Mouse (Mus musculus): Measurements from ENCODE around the gene Onecut3.

Onecut3 gene

DNA sequence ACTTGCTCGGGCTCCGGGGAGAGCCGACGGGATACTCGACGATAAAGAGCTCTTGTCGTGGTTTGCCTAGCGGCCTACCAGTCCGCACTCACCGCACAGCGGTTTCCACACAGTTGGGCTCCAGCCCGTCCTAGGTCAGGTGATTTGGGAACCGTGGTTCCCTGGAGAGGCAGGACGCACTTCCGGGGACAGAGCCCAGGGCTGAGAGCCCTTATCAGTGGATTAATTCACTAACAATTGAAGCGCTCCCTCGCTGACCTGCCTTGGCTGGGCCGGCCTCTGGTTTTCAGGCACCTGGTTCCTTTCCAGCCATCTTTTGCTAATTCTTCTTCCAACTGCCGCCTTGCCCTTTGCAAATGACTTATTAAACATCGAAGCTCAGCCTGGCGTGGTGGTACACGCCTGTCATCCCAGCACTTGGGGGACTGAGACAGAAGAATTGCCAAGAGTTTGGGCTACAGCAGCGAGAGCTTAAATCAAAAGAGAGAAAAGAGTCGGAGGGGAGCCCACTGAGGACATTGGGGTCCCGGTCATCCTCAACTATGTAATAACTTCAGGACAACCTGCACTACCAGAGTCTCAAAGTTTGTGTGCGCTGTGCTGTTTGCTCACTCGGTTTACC lies 9.1 kb downstream of the Onecut3 start:
- no peak for DNase-seq (ENCODE audit: low read depth, low spot score)

GRCm38 (mm10) chr10:80504724-80505123 lies 10.1 kb downstream of the Onecut3 start:
- no peak for DNase-seq (ENCODE audit: low read depth, low spot score)

DNA sequence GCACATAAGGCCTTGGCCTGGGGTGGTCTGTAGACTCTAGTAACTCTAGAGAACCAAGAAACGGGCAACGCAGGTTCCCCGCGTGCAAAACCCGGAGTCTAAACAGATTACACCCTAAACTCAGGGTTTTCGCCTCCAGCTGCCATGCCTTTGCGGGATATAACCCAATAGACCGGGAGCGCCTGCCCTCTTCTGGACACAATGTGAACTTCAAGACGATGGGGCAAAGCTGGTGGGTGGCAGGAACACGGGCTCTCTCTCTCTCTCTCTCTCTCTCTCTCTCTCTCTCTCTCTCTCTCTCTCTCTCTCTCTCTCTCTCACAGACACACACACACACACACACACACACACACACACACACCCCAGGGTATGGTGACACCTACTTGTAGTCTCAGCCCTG lies 11.6 kb downstream of the Onecut3 start:
- no peak for DNase-seq (ENCODE audit: low read depth, low spot score)

- no peak for DNase-seq (ENCODE audit: low read depth, low spot score)
These were observed 15.0 kb downstream of the Onecut3 start for GRCm38 (mm10) chr10:80509412-80510272.

DNA sequence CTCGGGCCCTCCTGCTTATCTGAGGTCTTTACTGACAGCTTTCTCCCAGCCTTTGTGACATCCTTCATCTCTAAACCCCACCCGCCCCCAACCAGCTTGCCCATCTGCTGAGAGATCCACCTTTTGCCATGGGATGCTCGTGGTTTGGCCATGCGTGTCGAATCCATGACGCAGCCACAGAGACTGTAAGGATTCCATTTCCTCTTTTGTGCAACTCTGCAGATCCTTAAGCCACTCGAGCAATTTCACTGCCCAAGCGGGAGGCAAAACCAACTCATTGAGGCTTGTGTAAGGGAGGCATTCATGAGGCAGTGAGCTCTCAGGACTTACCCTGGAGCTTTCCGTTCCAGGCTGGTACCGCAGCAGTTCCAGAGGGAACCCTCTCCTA lies 15.6 kb downstream of the Onecut3 start:
- DNase-seq (ENCODE audit: low read depth, low spot score): no peak

GRCm38 (mm10) chr10:80513739-80514138 lies 19.1 kb downstream of the Onecut3 start:
- no peak for DNase-seq (ENCODE audit: low read depth, low spot score)

DNA sequence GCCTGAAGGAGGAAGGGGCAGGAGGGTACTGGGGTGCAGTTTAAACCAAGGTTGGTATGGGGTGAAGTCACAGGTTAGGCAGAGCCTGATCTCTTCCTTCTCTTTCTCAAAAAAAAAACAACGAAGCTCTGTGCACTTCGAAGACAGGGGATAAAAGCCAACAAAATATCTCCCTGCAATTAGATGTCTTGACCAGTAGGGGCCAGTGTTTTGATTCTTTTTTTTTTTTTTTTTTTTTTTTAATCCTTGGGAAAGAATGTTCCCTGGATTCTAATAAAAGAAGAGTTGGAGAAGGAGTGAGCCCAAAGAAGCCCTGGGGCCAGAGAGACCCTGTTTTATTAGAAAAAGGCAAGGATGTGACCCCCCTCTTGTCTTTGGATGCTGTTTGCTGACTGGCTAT lies 24.7 kb downstream of the Onecut3 start:
- no peak for DNase-seq (ENCODE audit: low read depth, low spot score)

DNA sequence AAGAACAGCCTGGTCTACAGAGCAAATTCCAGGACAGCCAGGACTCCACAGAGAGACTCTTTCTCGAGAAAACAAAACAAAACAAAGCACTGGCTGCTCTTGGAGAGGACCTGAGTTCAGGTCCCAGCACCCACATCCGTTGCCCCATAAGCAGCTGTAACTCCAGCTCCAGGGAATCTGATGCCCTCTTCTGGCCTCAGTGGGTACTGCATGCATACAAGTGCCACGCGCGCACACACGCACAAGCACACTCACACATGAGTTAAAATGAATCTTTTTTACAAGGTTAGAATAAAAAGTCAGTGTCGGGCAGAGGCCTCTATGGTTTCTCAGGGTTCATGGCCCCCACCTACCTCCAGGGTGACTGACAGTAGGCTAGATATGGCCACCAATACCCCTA lies 28.7 kb downstream of the Onecut3 start:
- no peak for DNase-seq (ENCODE audit: low read depth, low spot score)

DNA sequence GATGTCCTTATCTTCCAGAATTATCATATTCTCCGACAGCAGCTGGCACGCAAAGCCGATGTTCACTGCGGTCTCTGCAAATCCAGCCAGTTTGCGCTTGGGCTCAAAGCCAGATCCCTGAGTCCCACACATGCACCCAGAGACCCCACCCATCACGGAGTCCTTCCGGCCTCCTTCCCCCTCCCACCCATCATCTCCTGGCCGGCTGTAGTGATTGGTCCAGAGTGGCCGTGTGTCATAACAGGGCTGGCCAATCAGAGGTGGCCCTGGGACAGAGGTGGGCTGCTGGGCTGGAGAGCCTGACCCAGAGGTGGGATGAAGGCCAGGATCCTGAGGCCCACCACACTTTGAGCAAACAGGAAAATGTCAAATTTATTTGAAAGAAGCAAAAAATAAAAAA lies 31.5 kb downstream of the Onecut3 start:
- DNase-seq (ENCODE audit: low read depth, low spot score): no peak

DNA sequence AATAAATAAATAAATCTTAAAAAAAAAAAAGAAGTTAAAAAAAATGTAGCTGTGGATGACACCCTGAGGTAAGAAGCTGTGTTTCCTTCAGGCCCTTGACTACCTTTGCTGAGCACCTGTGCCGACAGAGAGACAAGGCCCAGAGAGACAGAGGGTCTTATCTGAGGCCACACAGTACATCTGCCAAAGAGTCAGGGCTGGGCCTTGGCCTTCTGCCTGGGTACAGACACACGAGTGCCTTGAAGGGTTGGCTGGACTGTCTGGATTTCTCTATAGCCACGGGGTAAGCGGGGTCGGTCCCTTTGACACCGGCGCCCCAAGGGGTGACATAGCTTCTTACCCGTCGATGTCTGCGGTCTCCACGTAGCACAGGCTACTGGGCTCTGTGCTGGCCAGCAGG lies 38.1 kb downstream of the Onecut3 start:
- no peak for DNase-seq (ENCODE audit: low read depth, low spot score)

DNA sequence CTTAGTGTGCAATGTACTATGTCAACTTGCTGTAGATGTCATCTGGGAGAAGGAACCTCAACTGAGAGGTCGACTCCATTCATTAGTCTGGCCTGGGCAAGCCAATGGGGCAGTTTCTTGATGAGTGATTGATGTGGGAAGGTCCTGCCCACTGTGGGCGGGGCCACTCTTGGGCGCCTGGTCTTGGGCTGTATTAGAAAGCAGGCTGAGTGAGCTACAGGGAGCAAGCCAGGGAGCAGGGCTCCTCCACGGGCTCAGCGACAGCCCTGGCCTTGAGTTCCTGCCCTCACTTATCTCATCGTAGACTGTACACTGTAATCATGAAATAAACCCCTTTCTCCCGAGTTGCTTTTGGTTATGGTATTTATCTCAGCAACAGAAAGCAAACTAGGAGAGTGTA lies 39.1 kb downstream of the Onecut3 start:
- DNase-seq (ENCODE audit: low read depth, low spot score): no peak

GRCm38 (mm10) chr10:80535071-80535470 lies 40.4 kb downstream of the Onecut3 start:
- no peak for DNase-seq (ENCODE audit: low read depth, low spot score)

- DNase-seq (ENCODE audit: low read depth, low spot score): no peak
These were observed 41.1 kb downstream of the Onecut3 start for GRCm38 (mm10) chr10:80535711-80536110.

GRCm38 (mm10) chr10:80538180-80538579 lies 43.5 kb downstream of the Onecut3 start:
- DNase-seq (ENCODE audit: low read depth, low spot score): no peak

- no peak for DNase-seq (ENCODE audit: low read depth, low spot score)
These were observed 44.2 kb downstream of the Onecut3 start, which contains the start of gene Atp8b3 for GRCm38 (mm10) chr10:80538710-80539394. Atp8b3 (minus strand) TSS chr10:80539124.

DNA sequence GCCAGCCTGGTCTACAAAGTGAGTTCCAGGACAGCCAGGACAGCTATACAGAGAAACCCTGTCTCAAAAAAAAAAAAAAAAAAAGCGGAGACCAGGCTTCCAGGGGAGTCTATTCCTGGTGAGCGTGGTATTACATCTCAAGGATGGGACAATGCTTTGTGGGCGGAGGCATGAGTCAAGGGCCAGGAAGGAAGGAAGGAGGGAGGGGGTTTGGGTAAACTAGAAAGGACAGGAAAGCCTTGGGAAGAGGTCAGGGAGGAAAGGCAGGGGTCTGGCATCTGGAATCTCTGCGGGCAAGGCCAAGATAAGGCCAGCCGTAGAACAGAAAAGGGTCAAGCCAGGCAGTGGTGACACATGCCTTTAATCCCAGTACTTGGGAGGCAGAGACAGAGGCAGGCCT lies 44.9 kb downstream of the Onecut3 start:
- no peak for DNase-seq (ENCODE audit: low read depth, low spot score)

- DNase-seq (ENCODE audit: low read depth, low spot score): no peak
These were observed 49.2 kb downstream of the Onecut3 start for GRCm38 (mm10) chr10:80543873-80544272.

- DNase-seq (ENCODE audit: low read depth, low spot score): no peak
These were observed 51.0 kb downstream of the Onecut3 start for GRCm38 (mm10) chr10:80545590-80545989.

- no peak for DNase-seq (ENCODE audit: low read depth, low spot score)
These were observed 52.3 kb downstream of the Onecut3 start for GRCm38 (mm10) chr10:80546945-80547344.

- no peak for DNase-seq (ENCODE audit: low read depth, low spot score)
These were observed 52.9 kb downstream of the Onecut3 start for GRCm38 (mm10) chr10:80547539-80547938.

DNA sequence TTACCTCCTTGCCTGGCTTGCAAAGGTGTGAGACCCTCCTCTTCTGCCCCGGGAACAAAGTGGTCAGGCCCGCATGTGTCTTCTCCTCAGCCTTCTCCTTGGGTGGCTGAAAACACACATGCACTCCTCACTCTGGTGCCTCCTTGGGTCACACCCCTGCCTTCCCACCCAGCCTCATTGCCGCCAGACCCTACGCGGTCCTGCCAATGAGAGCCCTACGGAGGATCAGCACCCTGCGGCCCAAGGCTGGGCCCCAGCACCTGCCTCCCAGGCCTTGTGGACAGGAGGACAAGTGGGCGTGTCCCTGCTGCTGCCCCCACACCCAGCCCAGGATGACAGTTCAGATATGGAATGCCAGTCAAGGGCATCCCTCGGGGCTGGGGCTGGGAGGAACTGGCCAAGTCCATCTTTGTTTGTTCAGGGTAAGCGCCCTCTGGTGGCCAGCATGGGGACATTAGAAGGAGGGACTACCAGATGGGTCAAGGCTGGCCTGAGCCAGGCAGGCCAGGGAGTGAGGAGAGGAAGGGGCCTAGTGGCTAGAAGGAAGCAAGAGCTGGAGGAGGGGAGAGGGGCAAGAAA lies 53.9 kb downstream of the Onecut3 start:
- DNase-seq (ENCODE audit: low read depth, low spot score): no peak

GRCm38 (mm10) chr10:80549279-80549678 lies 54.6 kb downstream of the Onecut3 start:
- DNase-seq (ENCODE audit: low read depth, low spot score): no peak

All from brain, embryonic 18.5 days (tissue).